Mouse (Mus musculus) layer of hippocampus, postnatal 25 days (tissue): ENCODE data around the gene Wdr46. TPM values are rescaled to one million over a fixed set of nuclear protein-coding genes. Genes with fewer than 3 reads are reported as not detected.
A peak's percentile ranks its signal among the peaks of the same experiment; 100 is the strongest.

Experiments
- DNase-seq, 2 experiments: peaks; one replicate each; pipeline ENCODE4 v3.0.0; 2022; ENCODE audit warnings: mixed read lengths in 2 of 2, low spot score in 1 of 2; ENCODE audit errors: extremely low spot score in 1 of 2
- total RNA-seq, 2 experiments: library from RNA; stranded (reverse); gene quantifications; 2 replicates each; pipeline ENCODE4 v1.2.3; 2021

Gene Wdr46
- total RNA-seq, 2 experiments from 2014 or later: 13.2 to 14.2 TPM

DNA sequence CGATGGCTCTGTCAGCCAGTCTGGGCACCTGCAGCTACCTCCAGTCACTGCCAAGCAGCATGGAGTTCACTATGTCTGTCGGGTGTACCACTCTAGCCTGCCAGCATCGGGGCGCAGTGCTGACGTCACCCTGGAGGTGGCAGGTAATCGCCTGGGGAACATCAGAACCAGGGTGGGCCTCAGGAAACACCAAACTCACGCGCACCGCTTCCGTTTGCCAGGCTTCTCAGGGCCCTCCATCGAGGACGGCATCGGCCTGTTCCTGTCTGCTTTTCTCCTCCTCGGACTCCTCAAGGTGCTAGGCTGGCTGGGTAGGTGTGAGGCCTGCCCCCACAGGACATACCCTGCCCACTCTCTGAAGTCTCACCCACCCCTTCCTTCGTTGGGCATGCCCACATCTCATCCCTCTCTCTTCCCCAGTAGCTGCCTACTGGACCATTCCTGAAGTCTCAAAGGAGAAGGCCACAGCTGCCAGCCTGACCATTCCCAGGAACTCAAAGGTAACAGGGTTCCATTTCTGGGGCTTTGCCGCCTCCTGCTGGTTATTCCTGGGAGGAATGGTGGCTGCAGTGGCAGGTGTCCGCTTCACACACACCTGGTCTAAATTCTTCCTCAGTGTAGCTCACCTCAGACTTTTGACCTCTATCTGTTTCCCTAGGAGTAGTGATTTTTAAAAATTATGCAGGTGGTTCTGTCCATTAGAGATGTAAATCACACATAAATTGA is 14.1 kb upstream of the Wdr46 start:
- DNase-seq: no peak

DNA sequence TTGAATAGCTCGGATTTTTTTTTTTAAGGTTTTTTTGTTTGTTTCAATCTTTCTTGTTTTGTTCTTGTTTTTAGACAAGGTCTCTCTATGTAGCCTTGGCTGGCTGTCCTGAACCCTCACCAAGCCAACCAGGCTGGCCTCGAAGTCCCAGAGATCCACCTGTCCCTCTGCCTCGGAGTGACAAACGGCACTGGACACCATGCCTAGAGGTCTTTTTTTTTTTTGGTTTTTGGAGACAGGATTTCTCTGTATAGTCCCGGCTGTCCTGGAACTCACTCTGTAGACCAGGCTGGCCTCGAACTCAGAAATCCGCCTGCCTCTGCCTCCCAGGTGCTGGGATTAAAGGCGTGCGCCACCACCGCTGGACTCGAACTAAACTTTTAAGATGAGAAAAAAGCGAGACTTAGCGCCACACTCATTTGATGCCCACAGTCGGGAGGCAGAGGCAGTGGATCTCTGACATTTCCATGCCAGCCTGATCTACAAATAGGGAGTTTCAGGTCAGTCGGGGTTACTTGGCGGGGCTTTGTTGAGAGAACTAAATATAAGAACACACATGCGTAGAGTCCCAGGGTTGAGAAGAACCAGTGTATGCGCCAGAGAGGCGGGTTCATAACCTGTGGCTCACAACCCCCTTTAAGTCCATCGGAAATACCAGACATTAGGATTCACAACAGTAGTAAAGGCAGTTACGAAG is 12.1 kb upstream of the Wdr46 start:
- no peak for DNase-seq

DNA sequence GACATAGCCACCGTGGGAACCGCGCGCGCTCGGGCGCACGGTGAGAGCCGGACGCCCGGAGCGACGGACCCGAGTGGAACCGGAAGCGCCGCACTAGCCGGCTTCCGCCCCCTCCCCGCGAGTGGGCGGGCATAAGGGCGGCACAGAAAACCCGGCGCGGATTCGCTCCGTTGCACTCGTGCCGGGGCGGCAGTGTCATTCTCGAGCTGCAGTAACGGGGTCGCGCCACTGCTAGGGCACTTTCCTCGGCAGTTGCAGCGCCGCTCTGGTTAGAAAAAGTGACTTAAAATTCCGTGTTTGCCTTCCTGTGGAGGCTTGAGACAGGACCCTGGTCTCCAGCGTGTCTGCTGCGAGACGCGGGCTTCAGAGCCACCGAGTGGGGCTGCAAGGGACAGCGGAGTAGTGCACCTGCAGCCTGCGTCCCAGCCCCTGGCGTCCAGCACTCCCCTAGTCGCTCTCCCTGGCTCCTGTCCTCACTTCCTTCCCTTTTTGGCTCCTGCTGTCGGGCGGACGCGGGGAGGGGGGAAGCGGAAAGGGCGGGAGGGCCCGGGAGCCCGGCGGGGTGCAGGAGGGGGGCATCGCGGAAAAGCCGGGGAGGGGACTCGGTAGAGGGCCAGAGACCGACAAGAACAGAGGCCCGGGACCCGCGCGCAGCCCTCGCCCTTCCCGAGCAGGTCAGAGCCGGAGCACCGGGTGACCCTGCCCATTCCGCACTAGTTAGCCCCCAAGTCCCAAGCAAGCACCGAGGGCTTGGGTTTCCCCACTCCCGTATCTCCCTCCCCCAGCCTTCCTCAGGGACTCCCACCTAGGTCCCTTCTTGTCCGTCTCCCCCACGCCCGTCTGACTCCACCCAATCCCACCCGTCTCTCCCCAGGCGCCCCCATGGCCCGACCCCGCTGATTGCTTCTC is 10.8 kb upstream of the Wdr46 start, which contains the start of gene Rgl2:
Gene Rgl2, plus strand, starts transcription at position 173 of the 909 bp plus-strand sequence.
- peak; percentile 93 for DNase-seq

DNA sequence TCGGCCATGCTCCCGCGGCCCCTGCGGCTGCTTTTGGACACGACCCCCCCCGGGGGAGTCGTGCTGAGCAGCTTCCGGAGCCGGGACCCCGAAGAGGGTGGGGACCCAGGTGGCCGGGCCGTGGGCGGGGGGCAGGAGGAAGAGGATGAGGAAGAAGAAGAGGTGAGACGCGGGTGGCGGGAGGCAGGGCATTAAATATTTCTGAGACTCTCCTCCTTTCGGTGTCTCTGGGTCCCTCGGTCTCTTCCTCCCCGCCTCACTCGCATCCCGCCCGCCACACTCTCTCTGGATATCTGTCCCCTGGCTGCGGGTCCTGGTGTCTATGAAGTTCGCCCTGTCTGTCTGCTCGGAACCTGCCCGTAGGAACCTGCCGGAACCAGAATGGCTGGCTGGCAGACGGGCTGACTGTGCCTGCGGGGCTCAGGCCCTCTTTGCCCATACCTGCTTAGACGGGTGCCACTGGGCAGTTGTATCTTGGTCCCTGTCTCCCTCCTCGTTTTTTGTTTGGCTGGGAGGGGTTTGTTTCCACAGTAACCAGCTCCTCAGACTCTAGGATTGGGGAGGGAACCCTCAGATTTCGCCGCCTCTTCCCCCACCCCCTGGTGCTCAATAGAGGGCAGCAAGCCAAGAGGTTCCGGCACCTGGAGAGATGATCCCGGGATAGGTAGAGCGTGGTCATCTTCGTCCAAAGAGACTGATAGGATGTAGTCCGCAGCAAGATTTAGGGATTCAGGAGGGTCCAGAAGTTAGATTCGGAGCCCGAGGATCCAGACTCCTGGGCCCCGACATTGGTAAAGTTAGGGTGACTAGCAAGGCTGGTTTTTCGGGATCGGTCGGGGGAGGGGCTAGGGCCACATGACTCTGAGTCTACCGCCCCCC is 9.9 kb upstream of the Wdr46 start:
- DNase-seq: peak; percentile 54 to 62

DNA sequence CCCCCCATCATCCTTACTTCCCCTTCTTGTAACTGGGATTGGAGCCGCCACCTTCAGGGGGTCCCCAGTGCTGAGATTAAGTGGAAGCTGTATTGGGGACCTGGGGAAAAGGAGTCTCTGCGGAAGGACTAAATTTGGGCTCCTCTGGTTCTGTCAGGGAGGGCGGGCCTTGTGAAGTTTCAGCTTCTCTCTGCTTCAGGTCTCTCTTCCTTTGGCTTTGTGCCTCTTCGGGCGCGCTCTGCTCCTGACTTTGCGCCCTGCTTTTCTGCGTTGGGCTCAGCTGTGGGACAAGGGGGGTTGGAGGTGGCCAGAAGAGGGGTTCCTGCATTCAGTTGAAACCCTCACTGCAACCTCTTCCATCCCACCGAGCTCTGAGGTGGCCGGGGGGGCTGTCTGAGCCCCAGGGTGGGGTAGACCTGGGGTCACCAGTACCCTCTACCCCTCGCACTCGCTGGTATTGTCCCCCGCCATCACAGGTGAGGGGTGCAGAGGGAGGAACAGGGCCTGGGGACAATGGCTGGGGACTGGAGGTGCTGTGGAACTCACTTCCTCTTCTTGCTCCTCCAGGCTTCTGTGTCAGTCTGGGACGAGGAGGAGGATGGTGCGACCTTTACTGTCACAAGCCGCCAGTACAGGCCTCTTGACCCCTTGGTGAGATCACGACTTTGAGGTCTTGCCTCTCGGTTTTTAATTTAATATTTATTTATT is 9.1 kb upstream of the Wdr46 start:
- DNase-seq: no peak

DNA sequence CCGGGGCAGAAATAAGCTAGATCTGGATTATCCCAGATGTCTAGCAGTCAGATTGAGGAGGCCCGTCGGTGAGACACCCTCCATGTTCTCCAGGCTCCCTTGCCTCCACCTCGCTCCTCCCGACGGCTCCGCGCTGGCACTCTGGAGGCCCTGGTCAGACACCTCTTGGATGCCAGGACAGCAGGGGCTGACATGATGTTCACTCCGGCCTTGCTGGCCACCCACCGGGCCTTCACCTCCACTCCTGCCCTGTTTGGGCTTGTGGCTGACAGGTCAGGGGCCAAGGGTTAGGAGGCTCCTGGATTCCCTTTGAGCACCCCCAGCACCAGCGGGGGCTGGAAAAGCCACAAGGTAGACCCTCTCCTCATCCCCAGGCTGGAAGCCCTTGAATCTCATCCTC is 8.5 kb upstream of the Wdr46 start:
- no peak for DNase-seq

DNA sequence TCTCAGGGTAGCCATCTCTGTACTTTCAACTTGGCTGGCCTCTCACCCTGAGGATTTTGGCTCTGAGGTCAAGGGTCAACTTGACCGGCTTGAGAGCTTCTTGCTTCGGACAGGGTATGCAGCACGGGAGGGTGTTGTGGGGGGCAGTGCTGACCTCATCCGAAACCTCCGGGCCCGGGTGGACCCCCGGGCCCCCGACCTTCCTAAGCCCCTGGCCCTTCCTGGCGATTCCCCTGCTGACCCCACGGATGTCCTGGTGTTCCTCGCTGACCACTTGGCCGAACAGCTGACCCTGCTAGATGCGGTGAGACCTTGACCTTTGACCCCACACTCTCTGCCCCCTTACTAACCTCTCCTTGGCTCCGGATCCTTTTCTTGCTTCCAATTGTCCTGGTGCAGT is 8.0 kb upstream of the Wdr46 start:
- DNase-seq: no peak

DNA sequence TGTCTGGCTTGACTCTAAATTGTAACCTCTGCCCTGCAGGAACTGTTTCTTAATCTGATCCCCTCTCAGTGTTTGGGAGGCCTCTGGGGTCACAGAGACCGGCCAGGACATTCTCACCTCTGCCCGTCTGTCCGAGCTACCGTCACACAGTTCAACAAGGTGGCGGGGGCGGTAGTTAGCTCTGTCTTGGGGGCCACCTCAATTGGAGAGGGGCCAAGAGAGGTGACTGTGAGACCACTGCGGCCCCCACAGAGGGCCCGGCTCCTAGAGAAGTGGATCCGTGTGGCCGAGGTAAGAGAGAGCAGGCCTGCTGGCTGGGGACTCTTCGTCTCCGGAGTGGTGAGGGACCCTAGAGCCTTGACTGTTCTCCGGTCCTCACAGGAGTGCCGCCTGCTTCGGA is 7.5 kb upstream of the Wdr46 start:
- no peak for DNase-seq

DNA sequence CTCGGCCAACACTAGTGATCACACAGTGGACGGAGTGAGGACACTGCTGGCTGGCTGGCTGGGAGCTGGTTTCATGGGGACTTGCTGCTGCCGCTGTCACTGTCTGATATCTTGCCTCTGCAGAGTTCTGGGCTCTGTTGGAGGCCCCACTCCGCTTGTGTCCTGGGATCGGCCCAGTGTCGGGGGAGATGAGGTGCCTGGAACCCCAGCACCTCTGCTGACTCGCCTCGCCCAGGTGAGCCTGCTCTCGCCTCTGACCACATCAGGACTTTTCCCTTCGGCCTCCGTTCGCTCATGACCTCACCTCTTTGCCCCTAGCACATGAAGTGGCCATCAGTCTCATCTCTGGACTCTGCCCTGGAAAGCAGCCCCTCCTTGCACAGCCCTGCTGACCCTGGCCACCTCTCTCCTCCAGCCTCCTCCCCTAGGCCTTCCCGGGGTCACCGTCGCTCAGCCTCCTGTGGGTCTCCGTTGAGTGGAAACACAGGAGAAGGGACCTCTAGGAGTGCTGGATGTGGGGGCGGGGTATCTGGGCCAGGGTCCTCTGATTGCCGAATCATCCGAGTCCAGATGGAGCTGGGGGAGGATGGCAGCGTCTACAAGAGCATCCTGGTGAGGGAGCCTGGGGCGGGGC is 4.9 kb upstream of the Wdr46 start:
- DNase-seq: no peak

DNA sequence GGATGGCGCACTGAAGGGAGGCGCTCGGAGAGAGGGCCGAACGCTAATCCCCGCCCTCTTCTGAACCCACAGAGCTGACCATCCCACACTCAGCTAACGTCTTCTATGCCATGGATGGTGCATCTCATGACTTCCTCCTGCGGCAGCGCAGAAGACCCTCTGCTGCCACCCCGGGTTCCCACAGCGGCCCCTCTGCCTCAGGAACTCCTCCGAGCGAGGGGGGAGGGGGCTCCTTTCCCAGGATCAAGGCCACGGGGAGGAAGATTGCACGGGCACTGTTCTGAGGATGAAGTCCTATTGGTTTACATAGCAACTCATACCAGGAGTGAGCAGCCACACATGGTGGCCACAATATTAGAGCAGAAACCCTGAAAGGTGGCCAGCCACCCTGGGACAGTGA is 3.5 kb upstream of the Wdr46 start:
- DNase-seq: no peak

DNA sequence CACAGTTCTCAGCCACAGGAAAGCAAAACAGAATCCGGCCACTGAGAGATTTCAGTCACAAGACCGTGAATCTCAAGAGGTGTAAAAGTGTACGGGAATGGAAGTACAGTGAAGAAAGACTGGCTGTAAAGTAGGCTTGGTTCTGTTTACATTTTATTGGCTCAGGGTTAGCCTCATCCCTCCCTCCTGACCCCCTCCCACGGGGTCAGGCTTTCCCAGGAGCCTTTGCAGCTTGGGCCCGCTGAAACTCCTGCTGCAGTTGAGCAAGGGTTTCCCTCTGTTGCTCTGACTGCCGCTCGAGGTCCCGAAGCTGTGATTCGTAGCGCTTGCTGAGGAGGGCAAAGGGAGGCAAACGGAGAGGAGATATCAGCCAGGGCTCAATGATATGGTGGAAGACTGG is 1.7 kb upstream of the Wdr46 start:
- no peak for DNase-seq

DNA sequence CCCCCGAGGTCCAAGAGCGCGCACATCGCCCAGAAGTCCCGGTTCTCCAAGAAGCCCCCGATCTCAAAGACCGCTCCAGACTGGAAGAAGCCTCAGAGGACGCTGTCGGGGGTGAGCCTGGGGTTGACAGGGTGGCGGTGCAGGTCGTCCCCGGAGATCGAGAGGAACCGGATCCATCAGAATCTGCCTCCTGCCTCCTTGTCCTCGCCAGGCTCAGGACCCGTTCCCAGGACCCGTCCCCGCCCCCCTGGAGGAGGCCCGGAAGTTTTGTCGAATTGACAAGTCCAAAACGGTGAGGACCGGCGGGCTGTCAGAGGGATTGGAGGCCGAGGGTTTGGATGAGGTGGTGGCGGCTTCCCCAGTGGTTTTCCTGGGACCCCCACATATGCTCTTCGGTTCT is 521 bp downstream of the Wdr46 start:
- no peak for DNase-seq

DNA sequence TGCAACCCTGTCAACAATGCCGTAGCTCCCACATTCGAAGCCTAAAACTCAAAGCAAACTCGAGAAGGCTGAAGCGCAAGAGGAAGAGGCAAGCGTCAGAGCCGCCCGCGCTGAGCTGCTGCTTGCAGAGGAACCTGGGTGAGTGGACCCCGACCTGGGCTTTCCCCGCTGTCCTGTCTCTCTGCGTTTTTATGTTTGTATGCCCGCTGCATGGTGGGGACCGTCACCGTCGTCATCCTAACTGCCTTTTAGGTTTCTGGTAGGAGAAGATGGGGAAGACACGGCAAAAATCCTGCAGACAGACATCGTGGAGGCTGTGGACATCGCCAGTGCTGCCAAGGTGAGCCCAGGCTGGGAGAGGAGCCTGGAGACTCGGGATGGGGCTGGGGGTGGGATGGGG is 921 bp downstream of the Wdr46 start:
- no peak for DNase-seq

DNA sequence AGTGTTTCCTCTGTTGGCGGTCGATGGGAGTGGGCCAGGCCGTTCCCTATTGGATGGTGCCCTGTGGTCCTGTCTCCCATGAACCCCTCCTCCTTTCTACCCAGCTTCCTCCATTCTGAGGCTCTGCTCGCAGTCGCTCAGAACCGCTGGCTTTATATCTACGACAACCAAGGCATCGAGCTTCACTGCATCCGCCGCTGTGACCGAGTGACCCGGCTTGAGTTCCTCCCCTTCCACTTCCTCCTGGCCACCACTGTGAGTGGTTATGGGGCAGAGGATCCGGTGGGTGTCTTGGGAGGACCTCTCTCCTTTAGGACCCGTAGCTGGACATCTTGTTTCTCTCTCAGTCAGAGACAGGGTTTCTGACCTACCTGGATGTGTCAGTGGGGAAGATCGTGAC is 3.0 kb downstream of the Wdr46 start:
- no peak for DNase-seq

DNA sequence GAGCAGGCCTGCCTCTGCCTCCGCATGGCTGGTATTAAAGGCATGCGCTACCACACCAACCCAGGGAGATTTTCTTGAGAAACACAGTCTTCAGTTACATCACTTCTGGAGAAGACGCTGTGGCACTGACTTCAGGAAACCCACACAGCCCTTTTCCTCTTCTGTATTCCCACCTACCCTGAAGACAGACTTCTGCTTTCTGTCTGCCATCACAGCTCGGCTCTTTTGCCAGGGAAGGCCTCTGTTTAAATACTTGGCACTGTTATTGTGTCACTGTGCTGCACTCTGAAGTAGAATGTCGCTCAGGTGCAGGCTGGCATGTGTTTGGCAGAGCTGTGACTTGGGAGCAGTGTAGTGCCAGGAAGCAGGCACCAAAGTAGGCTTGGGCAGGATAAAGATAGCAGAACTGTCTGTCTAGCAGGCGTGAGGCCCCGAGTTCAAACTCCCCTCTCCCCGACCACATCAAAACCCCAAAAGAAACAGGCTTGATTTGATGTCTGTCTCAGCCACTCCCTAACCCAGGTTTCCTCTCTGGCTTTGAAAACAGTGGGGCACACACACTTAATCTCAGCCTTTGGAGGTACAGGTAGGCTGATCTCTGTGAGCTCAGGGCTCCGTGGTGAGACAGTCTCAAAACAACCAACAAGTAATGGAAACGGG is 7.1 kb downstream of the Wdr46 start:
- DNase-seq: no peak

DNA sequence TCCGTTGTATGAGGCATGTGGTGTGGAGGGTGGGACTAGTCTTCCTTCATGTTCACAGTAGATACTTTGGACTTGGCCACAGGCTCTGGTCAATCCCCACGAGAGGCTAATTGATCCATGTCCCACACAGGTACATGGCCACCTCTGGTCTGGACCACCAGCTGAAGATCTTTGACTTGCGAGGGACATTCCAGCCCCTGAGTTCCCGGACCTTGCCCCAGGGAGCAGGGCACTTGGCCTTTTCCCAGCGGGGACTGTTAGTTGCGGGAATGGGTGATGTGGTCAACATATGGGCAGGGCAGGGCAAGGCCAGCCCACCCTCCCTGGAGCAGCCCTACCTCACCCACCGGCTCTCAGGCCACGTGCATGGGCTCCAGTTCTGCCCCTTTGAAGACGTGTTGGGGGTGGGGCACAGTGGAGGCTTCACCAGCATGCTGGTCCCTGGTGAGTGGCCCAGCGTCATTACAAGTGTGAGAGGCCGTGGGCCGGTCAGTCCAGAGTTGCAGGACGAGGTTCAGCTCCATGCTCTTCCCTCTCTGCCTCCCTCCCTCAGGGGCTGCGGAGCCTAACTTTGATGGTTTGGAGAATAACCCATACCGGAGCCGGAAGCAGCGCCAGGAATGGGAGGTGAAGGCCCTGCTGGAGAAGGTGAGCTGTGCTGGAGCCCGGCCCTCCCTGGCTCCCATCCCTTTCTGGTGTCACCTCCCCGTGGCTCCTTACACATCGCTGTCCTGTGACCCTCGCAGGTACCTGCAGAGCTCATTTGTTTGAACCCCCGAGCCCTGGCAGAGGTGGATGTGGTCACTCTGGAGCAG is 7.8 kb downstream of the Wdr46 start:
- no peak for DNase-seq

DNA sequence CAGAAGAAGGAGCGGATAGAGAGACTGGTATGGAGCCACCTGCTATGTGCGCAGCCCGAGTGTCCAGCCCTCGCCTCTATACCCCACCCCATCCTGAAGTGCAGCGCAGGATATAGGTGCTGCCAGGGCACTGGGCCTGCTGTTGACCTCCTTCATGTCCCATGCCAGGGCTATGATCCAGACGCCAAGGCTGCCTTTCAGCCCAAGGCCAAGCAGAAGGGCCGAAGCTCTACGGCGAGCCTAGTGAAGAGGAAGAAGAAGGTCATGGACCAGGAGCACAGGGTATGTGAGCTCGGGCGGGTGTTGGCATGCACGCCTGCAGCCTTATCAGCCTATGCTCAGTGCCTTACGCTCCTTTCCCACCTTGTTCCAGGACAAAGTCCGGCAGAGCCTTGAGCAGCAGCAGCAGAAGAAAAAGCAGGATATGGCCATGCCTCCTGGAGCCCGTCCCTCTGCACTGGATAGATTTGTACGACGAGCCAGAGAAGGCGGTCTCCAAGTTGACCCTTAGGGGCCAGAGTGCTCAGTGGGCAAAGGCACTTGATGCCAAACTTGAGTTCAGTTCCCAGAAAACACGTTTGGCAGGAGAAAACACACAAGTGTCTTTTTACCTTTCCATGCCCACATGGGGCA is 8.6 kb downstream of the Wdr46 start:
- DNase-seq: no peak
